13 mouse cellular contexts compared by ENCODE assay signal in the genomic region with DNA sequence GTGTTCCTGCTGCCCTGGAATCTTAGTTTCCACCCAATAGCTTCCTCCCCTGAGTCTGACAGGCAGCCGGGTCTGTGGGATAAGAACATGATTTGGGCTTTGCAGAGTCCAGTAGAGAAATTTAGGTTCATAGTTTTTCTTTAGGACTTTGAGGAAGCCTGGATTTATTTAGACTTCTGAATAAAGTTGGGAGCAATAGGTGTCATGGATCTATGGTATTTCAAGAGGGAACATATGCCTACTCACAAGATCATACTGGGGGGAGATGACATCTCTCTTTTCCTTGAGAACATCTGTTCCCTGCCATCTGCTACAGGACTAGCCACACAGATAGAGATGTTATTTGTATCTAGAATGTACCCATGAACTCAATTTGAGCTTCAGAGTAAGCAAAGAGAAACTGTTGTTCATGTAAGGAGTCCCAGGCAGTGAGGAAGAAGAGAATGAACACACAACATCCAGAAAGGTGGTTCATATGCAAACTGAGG.
"Had no signal": no experiment of that assay in that cellular context is flagged by ENCODE, and none has a peak within 500 bp of the region (broad histone marks: within the 10 kb centered on the region; RNA-seq: fewer than 3 reads in every experiment).

No protein-coding gene starts in this region.

- DNase-seq: kidney, adult 11 months; kidney, adult 8-10 months; kidney, postnatal 10 days; kidney, postnatal 36 days; layer of hippocampus, postnatal 36 days; liver, embryonic 13.5 days; lung, adult 2 months; lung, postnatal 14 days; lung, postnatal 4 days; midbrain, embryonic 14.5 days; spleen, adult 18-20 months; thymus, adult 18-20 months; thymus, postnatal 36 days had no signal
